Mouse (Mus musculus) CH12.LX (cell line): ENCODE results near the gene Hipk2. TPM values are rescaled to one million over a fixed set of nuclear protein-coding genes. Genes with fewer than 3 reads are reported as not detected.

ENCODE experiments used
- DNase-seq: peaks from one replicate; pipeline ENCODE4 v3.0.0-alpha.2; 2013; ENCODE audit errors: extremely low read depth
- H3K27ac ChIP-seq: 2 replicates; pipeline ENCODE4 v1.5.1; 2012; ENCODE audit warnings: low read depth, mild to moderate bottlenecking, control low read depth, moderate library complexity; ENCODE audit not compliant: insufficient read depth
- H3K27me3 ChIP-seq: replicated peaks from 2 replicates; pipeline ENCODE3; 2012; ENCODE audit warnings: inconsistent platforms
- H3K36me3 ChIP-seq, 2 experiments: replicated peaks in 1 of 2; 2 replicates each; pipeline versions ENCODE3 to v1.6.1; 2012; ENCODE audit warnings: inconsistent platforms in 1 of 2, low read length in 1 of 2, mild to moderate bottlenecking in 1 of 2, mixed read lengths in 1 of 2, moderate library complexity in 1 of 2; ENCODE audit not compliant: control insufficient read depth in 1 of 2, insufficient read depth in 1 of 2
- H3K4me1 ChIP-seq, 2 experiments: 2 replicates each; pipeline ENCODE4 v1.6.1; 2012; ENCODE audit warnings: inconsistent platforms in 1 of 2, moderate library complexity in 1 of 2; ENCODE audit not compliant: insufficient read depth in 2 of 2, control insufficient read depth in 1 of 2
- H3K4me2 ChIP-seq: 2 replicates; pipeline ENCODE4 v1.6.1; 2012; ENCODE audit warnings: low read depth, mild to moderate bottlenecking, control low read depth; ENCODE audit not compliant: poor library complexity, insufficient read depth, severe bottlenecking
- H3K4me3 ChIP-seq, 3 experiments: fragments of 150-350 bp in 1 of 3; sonication (generic) in 1 of 3; replicated peaks in 1 of 3; 2 replicates each; pipeline versions ENCODE3 to v1.5.1; 2011 to 2012; ENCODE audit warnings: low read depth in 2 of 3, low read length in 2 of 3, mild to moderate bottlenecking in 2 of 3, moderate library complexity in 2 of 3, control low read depth in 1 of 3, improper control_type of control experiment in 1 of 3, inconsistent platforms in 1 of 3, mixed read lengths in 1 of 3; ENCODE audit not compliant: poor library complexity in 1 of 3
- H3K79me2 ChIP-seq: replicated peaks from 2 replicates; pipeline ENCODE4 v1.6.1; 2012; ENCODE audit warnings: mild to moderate bottlenecking, moderate library complexity; ENCODE audit not compliant: control insufficient read depth, poor library complexity, insufficient read depth, severe bottlenecking; ENCODE audit errors: extremely low read depth
- H3K9ac ChIP-seq: 2 replicates; pipeline ENCODE4 v1.6.1; 2012; ENCODE audit warnings: low read depth, mild to moderate bottlenecking, control low read depth, moderate library complexity; ENCODE audit not compliant: insufficient read depth
- H3K9me3 ChIP-seq: replicated peaks from 2 replicates; pipeline ENCODE3; 2012; ENCODE audit warnings: low read length, inconsistent platforms, mixed read lengths
- BHLHE40 ChIP-seq: IDR thresholded peaks from 2 replicates; pipeline ENCODE4 v1.6.1; 2011; ENCODE audit warnings: mild to moderate bottlenecking, low read depth, low read length, improper control_type of control experiment
- CHD1 ChIP-seq: IDR thresholded peaks from 2 replicates; pipeline ENCODE4 v1.6.1; 2012; ENCODE audit warnings: low read depth, low read length, improper control_type of control experiment, inconsistent platforms
- EP300 ChIP-seq: IDR thresholded peaks from 2 replicates; pipeline ENCODE4 v1.6.1; 2011; ENCODE audit warnings: low read length, improper control_type of control experiment
- HCFC1 ChIP-seq: IDR thresholded peaks from 2 replicates; pipeline ENCODE4 v1.6.1; 2012; ENCODE audit warnings: low read depth, mild to moderate bottlenecking, inconsistent platforms, low read length, improper control_type of control experiment
- IRF4 ChIP-seq: IDR thresholded peaks from 2 replicates; pipeline ENCODE4 v1.6.1; 2014; ENCODE audit warnings: low read depth, mild to moderate bottlenecking, inconsistent platforms, low read length, improper control_type of control experiment
- MAFK ChIP-seq: IDR thresholded peaks from 2 replicates; pipeline ENCODE4 v1.6.1; 2011; ENCODE audit warnings: low read length, improper control_type of control experiment; ENCODE audit not compliant: insufficient replicate concordance
- MAX ChIP-seq: IDR thresholded peaks from 2 replicates; pipeline ENCODE4 v1.6.1; 2011; ENCODE audit warnings: low read length, improper control_type of control experiment
- MAZ ChIP-seq: IDR thresholded peaks from 2 replicates; pipeline ENCODE4 v1.6.1; 2012; ENCODE audit warnings: low read depth, mild to moderate bottlenecking, inconsistent platforms, low read length, improper control_type of control experiment, moderate library complexity
- MXI1 ChIP-seq: IDR thresholded peaks from 2 replicates; pipeline ENCODE4 v1.6.1; 2011; ENCODE audit warnings: mild to moderate bottlenecking, low read depth, low read length, improper control_type of control experiment
- NELFE ChIP-seq: IDR thresholded peaks from 2 replicates; pipeline ENCODE4 v1.6.1; 2011; ENCODE audit warnings: low read depth, low read length, improper control_type of control experiment
- NRF1 ChIP-seq: IDR thresholded peaks from 2 replicates; pipeline ENCODE4 v1.6.1; 2014; ENCODE audit warnings: low read depth, mild to moderate bottlenecking, inconsistent platforms, low read length, improper control_type of control experiment, moderate library complexity
- PAX5 ChIP-seq: IDR thresholded peaks from 2 replicates; pipeline ENCODE4 v1.6.1; 2012; ENCODE audit warnings: low read length, inconsistent platforms, mixed read lengths
- POLR2AphosphoS2 ChIP-seq: IDR thresholded peaks from 2 replicates; pipeline ENCODE4 v1.6.1; 2011; ENCODE audit warnings: low read depth, low read length, improper control_type of control experiment
- RAD21 ChIP-seq: IDR thresholded peaks from 2 replicates; pipeline ENCODE4 v1.6.1; 2011; ENCODE audit warnings: low read depth, mild to moderate bottlenecking, low read length, improper control_type of control experiment, moderate library complexity
- RCOR1 ChIP-seq: conservative IDR thresholded peaks from 2 replicates; pipeline ENCODE4 v1.6.1; 2012; ENCODE audit warnings: low read depth, mild to moderate bottlenecking, inconsistent platforms, low read length, improper control_type of control experiment
- SIN3A ChIP-seq: IDR thresholded peaks from 2 replicates; pipeline ENCODE4 v1.6.1; 2012; ENCODE audit warnings: low read length, improper control_type of control experiment, inconsistent platforms
- USF2 ChIP-seq: conservative IDR thresholded peaks from 2 replicates; pipeline ENCODE4 v1.6.1; 2011; ENCODE audit warnings: low read depth, low read length, improper control_type of control experiment
- ZC3H11A ChIP-seq: IDR thresholded peaks from 2 replicates; pipeline ENCODE4 v1.6.1; 2012; ENCODE audit warnings: low read depth, mild to moderate bottlenecking, inconsistent platforms, low read length, improper control_type of control experiment
- ZKSCAN1 ChIP-seq: IDR thresholded peaks from 2 replicates; pipeline ENCODE4 v1.6.1; 2012; ENCODE audit warnings: low read depth, inconsistent platforms, low read length, improper control_type of control experiment, borderline replicate concordance
- ZMIZ1 ChIP-seq: IDR thresholded peaks from 2 replicates; pipeline ENCODE4 v1.6.1; 2012; ENCODE audit warnings: low read depth, mild to moderate bottlenecking, inconsistent platforms, low read length, improper control_type of control experiment
- ZNF384 ChIP-seq: IDR thresholded peaks from 2 replicates; pipeline ENCODE4 v1.6.1; 2012; ENCODE audit warnings: low read depth, low read length, improper control_type of control experiment, inconsistent platforms
- dilution Hi-C: fragments of 300-500 bp; cut with MboI; formaldehyde crosslinking; loops from 2 replicates; pipeline ENCODE4 v1.14.3; 2020; ENCODE audit warnings: low sequenced_read_pairs; ENCODE audit not compliant: extremely low pct_unique_long_range_greater_than_20kb, extremely low pct_ligation_motif_present
- in situ Hi-C: fragments of 300-500 bp; cut with MboI; formaldehyde crosslinking; loops from 3 replicates; pipeline ENCODE4 v1.14.3; 2019; ENCODE audit warnings: low sequenced_read_pairs, low pct_ligation_motif_present, low pct_unique_long_range_greater_than_20kb, mixed read lengths
- polyA plus RNA-seq: library from polyadenylated mRNA; unstranded; fragments of >175 nt; gene quantifications from 2 replicates; pipeline ENCODE4 v1.2.1, GENCODE M21; 2012; ENCODE audit warnings: low read depth; ENCODE audit not compliant: insufficient read length
- total RNA-seq, 2 experiments: library from RNA; depleted of rRNA; stranded (reverse); fragments of 300-350 nt in 1 of 2; fragments of >200 nt in 1 of 2; gene quantifications; 2 replicates each; pipeline ENCODE4 v1.2.3; 2012 to 2014

The Hipk2 gene
- total and polyA plus RNA-seq, 3 experiments = 1.6 to 5.3 (median 2.6) TPM

DNA sequence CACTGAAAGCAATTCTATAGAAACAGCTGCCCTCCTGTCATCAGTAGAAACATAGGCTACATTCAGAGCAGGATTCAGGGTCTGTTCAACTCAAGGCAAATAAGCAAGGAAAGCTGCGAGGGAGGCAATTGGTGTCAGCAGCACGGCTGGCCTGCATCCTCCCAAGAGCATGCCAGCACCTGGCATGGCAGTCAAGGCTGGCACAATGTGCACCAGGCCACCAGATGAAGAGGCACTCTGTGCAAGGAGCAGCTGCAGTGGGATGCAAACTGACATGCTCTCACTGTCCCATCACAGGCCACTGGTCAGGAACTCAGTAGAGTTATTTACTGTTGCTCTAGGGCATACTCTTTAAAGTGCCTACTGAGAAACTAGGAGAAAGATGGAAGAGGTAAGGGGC is 35.6 kb downstream of the Hipk2 start:
- Histone ChIP-seq H3K36me3 (no peaks in the 10 kb centered on the region), H3K4me2 (no peak overlapping the region), H3K27ac (no peak overlapping the region), H3K9ac (no peak overlapping the region), H3K4me1 (peaks cover 0 to 2% of the 10 kb centered on the region in 2 experiments; a peak in 1 of 4 replicates), H3K4me3 (no peak overlapping the region), H3K79me2 (no peaks in the 10 kb centered on the region), H3K9me3 (no peaks in the 10 kb centered on the region), H3K27me3 (no peaks in the 10 kb centered on the region)
- in situ Hi-C loops = no loop called here
- dilution Hi-C loops = no loop called here
- DNase-seq = no peak
- no peak for TF ChIP-seq MXI1
- TF ChIP-seq RAD21 = no peak
- no peak for TF ChIP-seq IRF4
- TF ChIP-seq USF2 = no peak
- no peak for TF ChIP-seq POLR2AphosphoS2
- TF ChIP-seq MAZ = no peak
- TF ChIP-seq ZKSCAN1 = no peak
- TF ChIP-seq MAX = no peak
- no peak for TF ChIP-seq HCFC1
- TF ChIP-seq PAX5 = no peak
- TF ChIP-seq BHLHE40 = no peak
- TF ChIP-seq RCOR1 = no peak
- TF ChIP-seq SIN3A = no peak
- TF ChIP-seq ZC3H11A = no peak

DNA sequence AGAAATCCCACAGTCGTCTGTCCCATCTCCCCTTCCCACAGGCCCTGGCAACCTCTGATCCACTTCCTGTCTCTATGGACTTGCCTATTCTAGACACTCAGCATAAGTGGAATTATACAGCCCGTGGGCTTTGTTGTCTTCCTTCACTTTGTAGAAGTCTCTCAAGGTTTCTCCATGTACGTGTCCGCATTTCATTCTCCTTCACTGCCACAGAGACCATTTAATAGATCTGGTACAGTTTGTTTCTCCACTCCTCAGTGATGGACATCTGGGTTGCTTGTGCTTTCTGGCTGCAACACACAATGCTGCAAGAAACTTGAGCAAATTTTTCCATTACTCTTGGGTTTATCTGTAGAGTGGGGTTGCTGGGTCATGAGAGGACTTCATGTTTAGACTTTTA is 36.1 kb downstream of the Hipk2 start:
- Histone ChIP-seq H3K9me3 (no peaks in the 10 kb centered on the region), H3K79me2 (no peaks in the 10 kb centered on the region), H3K4me3 (no peak overlapping the region), H3K36me3 (no peaks in the 10 kb centered on the region), H3K27ac (no peak overlapping the region), H3K27me3 (no peaks in the 10 kb centered on the region), H3K4me2 (no peak overlapping the region), H3K4me1 (peaks cover 0 to 2% of the 10 kb centered on the region in 2 experiments; a peak in 1 of 4 replicates), H3K9ac (no peak overlapping the region)
- dilution Hi-C loops = no loop called here
- in situ Hi-C loops = no loop called here
- TF ChIP-seq BHLHE40 (no peak), NRF1 (no peak), RAD21 (no peak), NELFE (no peak)
- no peak for DNase-seq

DNA sequence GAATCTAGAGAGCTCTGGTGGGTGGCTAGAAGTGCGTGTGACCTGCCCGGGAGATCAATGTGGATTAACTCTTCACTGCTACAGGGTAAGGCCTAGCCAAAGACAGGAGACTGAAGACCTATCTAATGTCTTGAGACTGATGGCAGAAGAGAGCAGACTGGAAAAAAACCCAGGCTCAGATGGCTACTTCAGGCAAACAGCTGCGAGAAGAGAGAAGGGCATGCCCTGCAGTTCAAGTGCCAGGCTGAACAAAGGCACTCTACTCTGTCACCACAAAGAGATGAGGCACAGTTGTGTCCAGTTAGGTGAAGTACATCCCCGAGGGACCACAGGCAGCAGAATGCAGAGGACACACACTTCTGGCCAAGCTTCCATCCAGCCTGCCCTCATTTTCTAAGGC is 37.9 kb downstream of the Hipk2 start:
- dilution Hi-C loops = no loop called here
- Histone ChIP-seq H3K27me3 (no peaks in the 10 kb centered on the region), H3K9me3 (no peaks in the 10 kb centered on the region), H3K9ac (no peak overlapping the region), H3K4me2 (no peak overlapping the region), H3K4me1 (peaks cover 0 to 2% of the 10 kb centered on the region in 2 experiments; a peak in 1 of 4 replicates), H3K27ac (no peak overlapping the region), H3K79me2 (no peaks in the 10 kb centered on the region), H3K36me3 (no peaks in the 10 kb centered on the region), H3K4me3 (no peak overlapping the region)
- in situ Hi-C loops = no loop called here
- TF ChIP-seq ZMIZ1 (no peak), CHD1 (no peak), ZNF384 (no peak), USF2 (no peak), MAFK (no peak), MAZ (no peak), EP300 (no peak)
- no peak for DNase-seq
